In genomic region chr6:35268711-35269110, GRCm38 (mm10) we compare ENCODE assay signal across 29 mouse cellular contexts. TPM values are rescaled to one million over a fixed set of nuclear protein-coding genes. Genes with fewer than 3 reads are reported as not detected.
"Had no signal": no experiment of that assay in that cellular context is flagged by ENCODE, and none has a peak within 500 bp of the region (broad histone marks: within the 10 kb centered on the region; RNA-seq: fewer than 3 reads in every experiment).

No protein-coding gene starts in this region.

- H3K4me3 ChIP-seq: gastrocnemius, adult 2 months; heart, embryonic 10.5 days; heart, embryonic 12.5 days; hindbrain, embryonic 10.5 days; hindbrain, embryonic 12.5 days; hindbrain, embryonic 15.5 days; intestine, embryonic 15.5 days; kidney, embryonic 15.5 days; limb, embryonic 13.5 days; limb, embryonic 15.5 days; liver, embryonic 12.5 days had no signal

- H3K9ac ChIP-seq: heart, embryonic 12.5 days; hindbrain, embryonic 12.5 days; hindbrain, embryonic 15.5 days; intestine, embryonic 15.5 days; kidney, embryonic 15.5 days; limb, embryonic 13.5 days; limb, embryonic 15.5 days; liver, embryonic 12.5 days; liver, embryonic 14.5 days had no signal

- H3K36me3 ChIP-seq: hindbrain, embryonic 15.5 days; intestine, embryonic 15.5 days had no signal

- DNase-seq: gastrocnemius, adult 2 months; gastrocnemius, postnatal 10 days; gastrocnemius, postnatal 25 days; heart, adult 18-20 months; heart, postnatal 10 days; heart, postnatal 4 days; kidney, adult 18-20 months; kidney, adult 9 months; kidney, postnatal 14 days; kidney, postnatal 36 days; layer of hippocampus, adult 9-11 months; layer of hippocampus, postnatal 36 days; left cerebral cortex, postnatal 4 days had no signal

- ATAC-seq: hindbrain, postnatal 0 days; intestine, embryonic 15.5 days; intestine, postnatal 0 days; liver, embryonic 12.5 days had no signal

- H3K27ac ChIP-seq: gastrocnemius, adult 2 months; heart, embryonic 10.5 days; hindbrain, embryonic 10.5 days; hindbrain, embryonic 12.5 days; hindbrain, embryonic 15.5 days; hindbrain, postnatal 0 days; intestine, embryonic 15.5 days; kidney, embryonic 15.5 days; kidney, postnatal 0 days; limb, embryonic 13.5 days; limb, embryonic 15.5 days; liver, embryonic 12.5 days; liver, embryonic 14.5 days had no signal

- H3K27me3 ChIP-seq: heart, embryonic 12.5 days; hindbrain, embryonic 12.5 days; hindbrain, embryonic 15.5 days; intestine, embryonic 15.5 days; kidney, embryonic 15.5 days; limb, embryonic 13.5 days; limb, embryonic 15.5 days; liver, embryonic 12.5 days had no signal

- H3K4me1 ChIP-seq: heart, embryonic 10.5 days; hindbrain, embryonic 10.5 days; hindbrain, embryonic 12.5 days; hindbrain, embryonic 15.5 days had no signal

- H3K9me3 ChIP-seq: heart, embryonic 10.5 days; heart, embryonic 12.5 days; hindbrain, embryonic 10.5 days; hindbrain, embryonic 12.5 days; hindbrain, embryonic 15.5 days; intestine, embryonic 15.5 days; kidney, embryonic 15.5 days; limb, embryonic 13.5 days; limb, embryonic 15.5 days; liver, embryonic 12.5 days had no signal

RNA-seq across cellular contexts. Expression of gene Slc13a4, which starts 39.2 kb away (rescaled TPM):
- total RNA-seq: granulocyte monocyte progenitor cell, adult 5-6 weeks had no signal

RNA-seq across cellular contexts. Expression of gene Fam180a, which starts 57.2 kb away (rescaled TPM):
- total RNA-seq: granulocyte monocyte progenitor cell, adult 5-6 weeks had no signal
- polyA plus RNA-seq: hindbrain, embryonic 10.5 days; limb, embryonic 11.5 days; liver, embryonic 12.5 days had no signal
